Mouse (Mus musculus): ENCODE data around the gene Arhgap15. TPM values are rescaled to one million over a fixed set of nuclear protein-coding genes. Genes with fewer than 3 reads are reported as not detected.

Arhgap15 gene
- total and polyA plus RNA-seq, 2 experiments from 2014 or later = 1.2 to 2.0 TPM

DNA sequence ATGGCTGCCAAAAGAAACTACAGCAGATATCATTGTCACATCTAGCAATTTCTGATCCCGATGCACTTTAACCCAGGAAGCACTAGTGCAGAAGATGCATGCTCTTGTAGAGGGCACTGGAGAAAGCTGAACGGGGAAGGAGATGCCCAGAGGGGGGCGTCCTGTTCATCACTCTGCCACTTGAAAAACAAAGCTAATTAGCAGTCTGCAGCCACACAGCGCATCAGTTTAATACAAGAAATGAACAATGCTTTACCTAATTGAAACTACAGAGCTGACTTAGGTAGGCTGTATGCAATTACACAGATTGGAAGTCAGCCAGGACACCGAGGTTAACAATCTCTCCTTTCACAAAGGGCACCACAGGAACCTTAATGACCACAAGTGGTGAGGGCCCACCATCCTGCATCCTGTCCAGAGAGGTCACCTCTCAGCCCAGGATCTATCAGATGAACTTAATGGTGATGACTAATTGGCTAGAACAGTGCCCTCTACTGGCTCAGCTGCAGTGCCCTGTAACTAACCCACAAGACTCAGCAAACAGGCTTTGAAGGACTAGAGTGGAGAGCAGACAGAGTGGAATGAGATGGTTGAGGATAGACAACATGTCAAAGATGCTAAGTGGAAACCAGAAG is 588.2 kb downstream of the Arhgap15 start:
- no peaks in the 10 kb centered on the region for H3K27me3 ChIP-seq (ENCODE audit: insufficient read depth, low read length)
- ATAC-seq (no peak), DNase-seq (no peak)
- H3K4me3 ChIP-seq (ENCODE audit: low read depth, low read length) = no peak overlapping the region
- H3K9me3 ChIP-seq (ENCODE audit: low read length) = no peaks in the 10 kb centered on the region
- H3K27ac ChIP-seq (ENCODE audit: low read depth, low read length) = no peak overlapping the region
- no peaks in the 10 kb centered on the region for H3K36me3 ChIP-seq (ENCODE audit: insufficient read depth)
- no peak overlapping the region for H3K9ac ChIP-seq
- peak; percentile 40 for TF ChIP-seq CTCF (IDR thresholded peaks at IDR 0.05; ENCODE audit: low read depth)
- H3K4me2 ChIP-seq (ENCODE audit: low read depth) = no peak overlapping the region
- H3K4me1 ChIP-seq (ENCODE audit: insufficient read depth) = no peaks in the 10 kb centered on the region
- WGBS = 39% methylated on average over 5 of the region's 5 CpGs

DNA sequence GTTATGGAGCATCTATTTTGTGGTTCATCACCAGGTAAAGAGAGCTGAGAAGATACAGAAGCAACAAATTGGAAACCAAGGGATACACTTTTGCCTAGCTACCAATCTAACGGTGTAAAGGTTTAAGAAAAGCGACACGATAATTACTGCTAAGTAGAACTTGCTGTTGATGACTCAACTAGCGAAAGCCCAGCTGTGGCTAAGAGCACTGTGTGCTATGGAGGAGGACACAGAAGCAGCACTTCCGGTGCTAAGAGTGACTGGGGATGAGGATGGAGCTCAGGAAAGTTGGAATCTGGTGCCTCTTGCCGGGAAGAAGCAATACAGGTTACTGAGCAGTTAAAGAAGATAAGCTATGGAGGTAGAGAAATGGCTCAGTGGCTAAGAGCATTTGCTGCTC is 589.8 kb downstream of the Arhgap15 start:
- Histone ChIP-seq H3K36me3 (ENCODE audit: insufficient read depth) (no peaks in the 10 kb centered on the region), H3K4me3 (ENCODE audit: low read depth, low read length) (no peak overlapping the region), H3K4me1 (ENCODE audit: insufficient read depth) (no peaks in the 10 kb centered on the region), H3K9me3 (ENCODE audit: low read length) (no peaks in the 10 kb centered on the region), H3K9ac (no peak overlapping the region), H3K4me2 (ENCODE audit: low read depth) (no peak overlapping the region), H3K27me3 (ENCODE audit: insufficient read depth, low read length) (no peaks in the 10 kb centered on the region), H3K27ac (ENCODE audit: low read depth, low read length) (no peak overlapping the region)
- WGBS = 96% methylated on average over 6 of the region's 6 CpGs
- ATAC-seq (no peak), DNase-seq (no peak)
- no peak for TF ChIP-seq CTCF (IDR thresholded peaks at IDR 0.05; ENCODE audit: low read depth)

DNA sequence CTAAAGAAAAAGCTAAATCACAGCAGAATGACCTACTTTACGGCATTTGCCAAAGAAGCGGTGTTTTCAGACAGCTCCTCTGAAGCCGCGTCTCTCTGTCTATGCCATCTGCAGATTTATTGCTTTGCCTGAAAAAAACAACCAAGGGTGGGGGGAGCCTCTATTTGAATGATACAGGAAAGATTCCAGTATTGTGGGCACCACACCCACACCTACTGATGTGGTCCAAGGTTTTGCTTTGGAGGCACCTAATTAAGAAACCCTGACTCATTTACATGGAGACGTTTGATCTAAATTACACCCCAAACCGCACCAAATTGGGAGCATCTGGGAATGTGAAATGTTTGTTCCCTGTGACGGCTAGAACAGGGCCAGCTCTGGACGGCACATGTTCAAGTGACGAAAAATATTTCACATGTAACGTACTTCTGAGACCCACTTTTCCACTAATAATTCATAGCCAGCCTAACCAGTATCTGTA is 592.5 kb downstream of the Arhgap15 start:
- Histone ChIP-seq H3K27me3 (ENCODE audit: insufficient read depth, low read length) (no peaks in the 10 kb centered on the region), H3K4me1 (ENCODE audit: insufficient read depth) (no peaks in the 10 kb centered on the region), H3K27ac (ENCODE audit: low read depth, low read length) (peak overlapping the region; percentile 60; the same call in 1 of the 2 replicates), H3K4me3 (ENCODE audit: low read depth, low read length) (no peak overlapping the region), H3K4me2 (ENCODE audit: low read depth) (peak overlapping the region; percentile 11; the same call in 1 of the 2 replicates), H3K9ac (0 out of 2 replicates have a peak overlapping the region, but pooled peaks have one; percentile 22), H3K9me3 (ENCODE audit: low read length) (no peaks in the 10 kb centered on the region), H3K36me3 (ENCODE audit: insufficient read depth) (no peaks in the 10 kb centered on the region)
- no peak for TF ChIP-seq CTCF (IDR thresholded peaks at IDR 0.05; ENCODE audit: low read depth)
- peak; percentile 77 for ATAC-seq
- peak; percentile 58 for DNase-seq
- WGBS = 34% methylated on average over 10 of the region's 10 CpGs

DNA sequence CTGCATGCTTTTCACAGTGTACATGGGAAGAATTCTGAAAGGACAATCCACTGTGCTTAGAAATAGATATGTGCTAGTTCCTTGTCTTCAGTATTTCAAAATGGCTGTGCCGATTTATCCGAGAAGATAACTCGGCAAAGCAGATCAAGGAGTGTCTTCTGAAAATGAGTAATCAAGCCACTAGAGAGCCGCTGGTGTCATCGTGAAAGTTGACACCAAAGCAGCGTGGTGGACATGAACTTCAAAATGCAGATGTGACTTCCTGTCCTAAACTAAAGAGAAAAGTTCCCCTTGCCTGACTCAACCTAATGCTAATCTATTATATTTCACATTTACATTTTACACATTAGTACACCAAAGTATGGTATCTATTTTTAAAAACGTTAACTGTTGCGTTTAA is 596.2 kb downstream of the Arhgap15 start:
- H3K4me3 ChIP-seq (ENCODE audit: low read depth, low read length) = no peak overlapping the region
- no peaks in the 10 kb centered on the region for H3K36me3 ChIP-seq (ENCODE audit: insufficient read depth)
- H3K27me3 ChIP-seq (ENCODE audit: insufficient read depth, low read length) = no peaks in the 10 kb centered on the region
- TF ChIP-seq CTCF (IDR thresholded peaks at IDR 0.05; ENCODE audit: low read depth) = no peak
- no peak overlapping the region for H3K4me2 ChIP-seq (ENCODE audit: low read depth)
- no peaks in the 10 kb centered on the region for H3K9me3 ChIP-seq (ENCODE audit: low read length)
- no peaks in the 10 kb centered on the region for H3K4me1 ChIP-seq (ENCODE audit: insufficient read depth)
- no peak for ATAC-seq
- H3K9ac ChIP-seq = no peak overlapping the region
- 92% methylated on average over 8 of the region's 8 CpGs for WGBS
- DNase-seq = no peak
- H3K27ac ChIP-seq (ENCODE audit: low read depth, low read length) = no peak overlapping the region

DNA sequence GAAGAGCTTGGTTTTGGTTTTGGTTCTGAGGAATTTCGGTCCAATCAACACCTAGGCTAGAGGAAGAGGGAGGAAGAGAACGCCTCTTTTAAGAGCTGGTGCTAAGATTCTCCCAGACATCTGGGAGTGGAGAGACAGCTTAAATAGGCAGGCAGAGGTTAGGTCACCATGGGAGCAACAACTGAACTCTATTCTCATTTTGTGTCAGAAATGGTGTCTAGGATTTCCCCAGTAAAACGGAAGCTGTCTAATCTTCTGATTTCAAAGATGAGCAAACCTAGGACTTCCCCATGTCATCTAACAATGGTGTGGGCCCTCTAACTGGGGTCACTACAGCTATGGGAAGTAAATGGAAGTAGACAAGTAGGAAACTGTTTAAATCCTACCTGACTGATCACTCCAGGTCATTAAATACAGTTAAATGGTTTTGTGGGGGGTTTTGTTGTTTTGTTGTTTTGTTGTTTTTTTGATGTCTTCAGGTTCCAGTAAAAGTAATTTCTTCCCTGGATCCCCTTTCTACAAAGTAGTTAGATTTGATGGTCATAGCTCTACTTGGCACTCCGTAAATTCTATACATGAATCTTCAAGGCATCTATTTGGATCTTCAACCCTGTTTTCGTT is 596.8 kb downstream of the Arhgap15 start:
- Histone ChIP-seq H3K9me3 (ENCODE audit: low read length) (no peaks in the 10 kb centered on the region), H3K4me1 (ENCODE audit: insufficient read depth) (no peaks in the 10 kb centered on the region)

DNA sequence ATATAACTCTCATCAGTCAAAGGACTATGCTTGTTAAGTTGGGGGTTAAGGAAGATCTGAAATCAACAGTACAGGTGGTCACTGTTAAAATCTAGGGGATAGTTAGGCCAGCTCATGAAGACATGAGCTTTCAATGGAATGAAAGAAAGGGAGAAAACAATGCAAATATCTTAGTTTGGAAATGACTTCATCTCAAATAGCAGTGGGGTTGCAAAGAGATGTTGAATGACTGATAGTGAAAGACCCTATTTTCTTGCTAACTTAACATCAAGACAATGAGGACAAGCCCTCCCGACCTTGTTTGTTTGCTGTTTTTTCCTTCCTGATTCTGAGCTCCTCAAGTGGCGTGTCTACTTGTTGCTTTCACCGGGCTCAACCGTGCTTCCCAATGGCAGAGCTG is 597.6 kb downstream of the Arhgap15 start:
- Histone ChIP-seq H3K9me3 (ENCODE audit: low read length) (no peaks in the 10 kb centered on the region), H3K27ac (ENCODE audit: low read depth, low read length) (no peak overlapping the region), H3K4me2 (ENCODE audit: low read depth) (no peak overlapping the region), H3K27me3 (ENCODE audit: insufficient read depth, low read length) (no peaks in the 10 kb centered on the region), H3K4me3 (ENCODE audit: low read depth, low read length) (no peak overlapping the region), H3K9ac (no peak overlapping the region), H3K36me3 (ENCODE audit: insufficient read depth) (no peaks in the 10 kb centered on the region), H3K4me1 (ENCODE audit: insufficient read depth) (no peaks in the 10 kb centered on the region)
- no peak for TF ChIP-seq CTCF (IDR thresholded peaks at IDR 0.05; ENCODE audit: low read depth)
- WGBS = 89% methylated on average over 4 of the region's 4 CpGs
- DNase-seq (no peak), ATAC-seq (no peak)

More for the DNA sequence above, 596.8 kb downstream of the Arhgap15 start:
- H3K27ac ChIP-seq (ENCODE audit: low read depth, low read length) = no peak overlapping the region
- H3K4me2 ChIP-seq (ENCODE audit: low read depth) = no peak overlapping the region
- no peak overlapping the region for H3K4me3 ChIP-seq (ENCODE audit: low read depth, low read length)
- ATAC-seq = no peak
- no peaks in the 10 kb centered on the region for H3K36me3 ChIP-seq (ENCODE audit: insufficient read depth)
- H3K27me3 ChIP-seq (ENCODE audit: insufficient read depth, low read length) = no peaks in the 10 kb centered on the region
- no peak for DNase-seq
- 96% methylated on average over 5 of the region's 5 CpGs for WGBS
- no peak overlapping the region for H3K9ac ChIP-seq
- TF ChIP-seq CTCF (IDR thresholded peaks at IDR 0.05; ENCODE audit: low read depth) = no peak

DNA sequence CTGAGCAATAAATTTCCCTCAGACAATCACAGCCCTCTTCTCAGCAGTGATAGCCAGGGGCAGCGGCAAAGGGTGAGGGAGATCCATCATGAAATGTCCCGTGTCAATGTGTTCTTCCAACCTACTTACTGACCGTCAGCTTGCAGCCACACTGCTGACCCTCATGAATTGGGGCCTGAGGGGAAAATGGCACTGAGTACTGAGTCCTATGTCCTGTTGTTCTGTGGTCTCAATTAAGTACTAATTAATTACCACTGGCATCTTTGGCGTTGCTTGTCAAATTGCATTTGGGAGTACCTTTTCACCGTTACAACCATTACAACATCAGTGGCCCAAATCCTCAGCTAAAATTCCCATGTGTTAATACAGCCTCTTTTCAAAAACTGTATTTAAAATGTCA is 599.2 kb downstream of the Arhgap15 start:
- no peaks in the 10 kb centered on the region for H3K36me3 ChIP-seq (ENCODE audit: insufficient read depth)
- H3K27ac ChIP-seq (ENCODE audit: low read depth, low read length) = no peak overlapping the region
- H3K27me3 ChIP-seq (ENCODE audit: insufficient read depth, low read length) = no peaks in the 10 kb centered on the region
- no peak overlapping the region for H3K4me2 ChIP-seq (ENCODE audit: low read depth)
- H3K9me3 ChIP-seq (ENCODE audit: low read length) = no peaks in the 10 kb centered on the region
- H3K4me1 ChIP-seq (ENCODE audit: insufficient read depth) = no peaks in the 10 kb centered on the region
- H3K4me3 ChIP-seq (ENCODE audit: low read depth, low read length) = no peak overlapping the region
- no peak for TF ChIP-seq CTCF (IDR thresholded peaks at IDR 0.05; ENCODE audit: low read depth)
- WGBS = 62% methylated on average over 5 of the region's 5 CpGs
- no peak overlapping the region for H3K9ac ChIP-seq
- ATAC-seq (no peak), DNase-seq (no peak)

Measured in forebrain, postnatal 0 days (tissue).